Mouse (Mus musculus): ENCODE data around the gene Eml1. TPM values are rescaled to one million over a fixed set of nuclear protein-coding genes. Genes with fewer than 3 reads are reported as not detected.

Eml1 gene
- polyA plus RNA-seq, 1 experiment from 2014 or later = 65.7 TPM

DNA sequence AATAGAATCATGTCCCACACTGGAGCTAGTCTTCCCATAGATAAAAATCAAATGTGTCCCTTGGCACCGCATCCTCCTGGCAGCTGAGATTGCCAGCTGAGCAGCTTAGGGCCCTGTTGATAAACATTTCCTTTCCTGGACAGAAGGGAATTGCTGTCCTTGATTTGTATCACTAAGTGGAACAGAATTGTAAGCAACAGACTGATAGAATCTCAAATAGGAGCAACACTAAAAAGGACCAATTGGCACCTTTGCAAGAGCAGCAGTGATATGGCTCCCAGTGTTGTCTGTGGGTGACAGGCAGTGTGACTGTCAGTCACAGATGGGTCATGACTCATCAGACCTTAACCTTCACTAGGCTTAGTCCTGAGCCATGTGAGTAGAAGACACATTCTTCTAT, 213.0 kb downstream of the Eml1 start:
- Histone ChIP-seq H3K9me3 (no peaks in the 10 kb centered on the region), H3K27me3 (no peaks in the 10 kb centered on the region), H3K27ac (replicated peaks) (no peak overlapping the region; the same call in 1 of the 2 replicates), H3K4me2 (replicated peaks) (no peak overlapping the region), H3K36me3 (peaks cover 7% of the 10 kb centered on the region; the same call in 1 of the 2 replicates), H3K4me3 (no peak overlapping the region), H3K9ac (replicated peaks) (no peak overlapping the region), H3K4me1 (peaks cover 6% of the 10 kb centered on the region; the same call in 1 of the 2 replicates)
- WGBS = 79% methylated on average over 1 of the region's 1 CpGs
- no peak for ATAC-seq (replicated peaks)

Other genes with a start within 250 kb of the Eml1 start
- gene Setd3, start 191.6 kb upstream of the Eml1 start, polyA plus RNA-seq (2015; fragmentation: Nextera tagmentation; extraction: Ambion mirVana) = 98.3 and 108 TPM in 2 replicates
- 3.3 and 3.7 TPM in 2 replicates for gene Ccnk, start 191.4 kb upstream of the Eml1 start, polyA plus RNA-seq (2015; fragmentation: Nextera tagmentation; extraction: Ambion mirVana)
- 14.3 and 16.3 TPM in 2 replicates for gene Ccdc85c, start 95.5 kb upstream of the Eml1 start, polyA plus RNA-seq (2015; fragmentation: Nextera tagmentation; extraction: Ambion mirVana)
- gene Hhipl1, start 64.7 kb upstream of the Eml1 start, polyA plus RNA-seq (2015; fragmentation: Nextera tagmentation; extraction: Ambion mirVana) = 1.8 and 1.9 TPM in 2 replicates
- 19.8 and 22.6 TPM in 2 replicates for gene Cyp46a1, start 36.6 kb upstream of the Eml1 start, polyA plus RNA-seq (2015; fragmentation: Nextera tagmentation; extraction: Ambion mirVana)
- 206 and 213 TPM in 2 replicates for gene Evl, start 183.8 kb downstream of the Eml1 start, polyA plus RNA-seq (2015; fragmentation: Nextera tagmentation; extraction: Ambion mirVana)